Mouse (Mus musculus) thymus, postnatal 14 days (tissue): ENCODE results near the gene Cacng4.

Experiments
- DNase-seq: peaks from one replicate; pipeline ENCODE4 v3.0.0; 2021

Cacng4 gene

GRCm38 (mm10) chr11:107794547-107795269 lies at the start of gene Cacng4:
Gene Cacng4, minus strand, starts transcription at chr11:107794557.
- peak; percentile 74 for DNase-seq

DNA sequence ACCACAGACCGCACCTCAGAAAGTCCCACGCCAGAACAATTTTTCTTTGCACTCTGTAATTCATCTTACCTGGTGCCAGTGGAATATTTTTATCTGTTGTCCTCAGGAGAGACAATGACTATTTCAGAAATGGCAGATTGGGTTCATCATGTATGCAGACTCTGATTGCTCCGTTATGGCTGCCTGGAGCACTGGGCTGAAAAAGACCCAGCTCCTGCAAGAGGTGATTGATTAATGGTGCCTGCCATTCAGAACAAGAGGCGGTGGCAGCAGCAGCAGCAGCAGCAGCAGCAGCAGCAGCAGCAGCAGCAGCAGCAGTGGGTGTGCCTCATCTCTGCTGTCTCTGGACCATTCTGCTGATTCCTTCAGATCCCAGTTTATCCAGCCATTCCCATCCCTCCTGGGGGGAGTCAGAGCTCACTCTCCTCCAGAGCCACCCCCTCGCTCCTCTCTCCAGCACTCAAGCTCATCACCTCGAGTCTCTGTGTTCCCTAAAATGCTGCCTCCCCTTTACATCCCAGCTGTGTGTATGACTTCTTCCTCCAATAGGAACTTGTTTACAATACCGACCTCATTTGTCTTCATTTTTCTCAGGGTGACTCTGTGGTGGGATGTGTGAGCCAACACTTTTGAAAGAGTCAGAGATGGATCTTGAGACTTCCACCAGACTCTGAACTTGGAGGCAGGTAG lies 39.1 kb upstream of the Cacng4 start:
- no peak for DNase-seq

DNA sequence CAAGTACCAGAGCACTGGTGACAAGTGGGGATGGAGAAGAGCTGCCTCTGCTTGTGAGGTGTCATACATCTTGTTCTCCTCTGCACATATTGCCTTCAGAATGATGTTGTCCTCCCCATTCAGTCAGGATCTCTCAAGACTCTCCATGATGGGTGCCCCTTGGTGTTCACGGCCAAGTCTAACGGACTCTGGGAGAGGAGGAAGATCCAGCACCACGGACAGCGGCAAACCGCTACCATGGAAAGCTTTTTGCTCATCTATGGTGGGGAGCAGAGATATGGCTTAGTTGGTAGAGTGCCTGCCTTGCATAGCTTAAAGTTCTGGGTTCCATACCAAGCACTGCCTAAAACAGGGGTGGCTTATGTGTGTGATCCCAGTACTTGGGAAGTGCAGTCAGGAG lies 22.8 kb upstream of the Cacng4 start:
- no peak for DNase-seq

- DNase-seq: no peak
Observed at GRCm38 (mm10) chr11:107812941-107813648, 18.7 kb upstream of the Cacng4 start.

DNA sequence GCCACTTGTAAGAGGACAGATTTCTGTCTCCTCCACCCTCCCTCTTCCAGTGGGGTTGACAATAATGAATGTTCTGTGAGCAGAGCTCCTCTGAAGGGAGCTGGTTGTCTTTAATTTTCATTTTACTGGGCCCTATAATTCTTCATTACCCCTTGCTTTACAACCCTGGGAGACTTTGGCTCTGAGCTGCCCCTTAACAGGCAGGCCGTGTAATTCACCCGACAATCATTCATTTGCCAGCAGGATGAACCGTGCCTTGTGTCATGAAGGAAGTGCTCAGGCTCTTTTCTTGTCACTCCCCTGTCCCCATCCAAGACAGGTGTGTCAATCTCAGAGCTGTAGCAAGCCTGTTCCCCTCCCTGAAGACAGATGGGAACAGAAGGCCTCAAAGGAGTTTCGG lies 18.1 kb upstream of the Cacng4 start:
- DNase-seq: no peak

DNA sequence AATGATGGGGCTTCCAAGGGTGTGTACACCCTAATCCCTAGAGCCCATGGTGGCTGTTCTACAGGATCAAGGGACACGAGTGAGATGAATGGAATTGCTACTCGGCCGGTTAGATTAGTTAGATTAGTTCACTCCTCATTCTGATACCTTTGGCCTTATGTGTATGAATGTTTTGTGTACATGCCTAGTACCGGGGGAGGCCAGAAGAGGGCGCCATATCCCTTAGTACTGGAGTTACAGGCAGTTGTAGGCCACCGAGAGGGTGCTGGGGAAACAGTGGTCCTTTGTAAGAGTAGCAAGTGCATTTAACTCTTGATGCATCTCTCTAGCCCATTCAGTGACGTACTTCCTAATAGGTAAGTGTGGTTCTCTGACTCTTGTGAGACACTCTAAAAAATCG lies 14.2 kb upstream of the Cacng4 start:
- peak; percentile 69 for DNase-seq

- no peak for DNase-seq
Observed at GRCm38 (mm10) chr11:107806058-107806457, 11.7 kb upstream of the Cacng4 start.

- no peak for DNase-seq
Observed at GRCm38 (mm10) chr11:107801946-107802345, 7.6 kb upstream of the Cacng4 start.

DNA sequence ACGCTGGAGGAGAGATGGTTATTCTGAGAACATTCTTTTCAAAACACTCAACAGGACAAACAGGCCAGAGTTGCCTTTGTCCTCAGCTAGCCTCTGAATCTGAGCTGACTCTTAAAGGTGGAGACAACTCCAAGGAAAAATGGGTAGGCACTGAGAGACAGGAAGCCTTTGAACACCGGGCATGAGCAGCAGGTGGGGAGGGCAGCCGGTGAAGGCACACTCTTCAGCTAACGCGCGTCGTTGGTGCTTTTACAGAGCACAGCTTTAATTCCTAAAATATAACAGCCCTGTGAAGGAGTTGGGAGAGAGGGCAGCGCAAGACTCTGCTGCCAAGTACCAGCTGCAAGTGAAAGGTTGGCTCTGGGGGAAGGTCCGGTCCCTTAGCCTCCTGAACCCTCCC lies 5.0 kb upstream of the Cacng4 start:
- peak; percentile 57 for DNase-seq

GRCm38 (mm10) chr11:107796346-107796745 lies 2.0 kb upstream of the Cacng4 start:
- peak; percentile 63 for DNase-seq

- DNase-seq: no peak
Observed at GRCm38 (mm10) chr11:107795384-107796035, 1.2 kb upstream of the Cacng4 start.

DNA sequence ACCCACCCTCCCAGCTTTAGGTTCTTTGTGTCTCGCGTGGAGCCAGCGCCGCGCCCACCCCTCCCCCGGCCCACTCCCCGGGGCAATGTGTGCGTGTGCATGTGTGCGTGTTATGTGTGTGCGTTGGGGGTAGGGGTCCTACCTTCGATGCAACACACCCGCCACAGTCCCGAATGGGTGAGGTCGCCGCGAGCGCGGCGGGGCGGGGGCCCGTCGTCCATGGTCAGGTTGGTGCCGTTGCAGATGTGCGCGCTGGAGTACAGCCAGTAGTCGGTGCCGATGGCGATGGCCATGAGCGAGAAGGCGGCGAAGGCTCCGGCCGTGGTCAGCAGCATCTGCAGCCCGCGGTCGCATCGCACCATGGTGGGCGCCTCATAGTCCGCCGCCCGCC lies 259 bp downstream of the Cacng4 start:
- DNase-seq: peak; percentile 45

GRCm38 (mm10) chr11:107793200-107794102 lies 906 bp downstream of the Cacng4 start:
- DNase-seq: peak; percentile 81

DNA sequence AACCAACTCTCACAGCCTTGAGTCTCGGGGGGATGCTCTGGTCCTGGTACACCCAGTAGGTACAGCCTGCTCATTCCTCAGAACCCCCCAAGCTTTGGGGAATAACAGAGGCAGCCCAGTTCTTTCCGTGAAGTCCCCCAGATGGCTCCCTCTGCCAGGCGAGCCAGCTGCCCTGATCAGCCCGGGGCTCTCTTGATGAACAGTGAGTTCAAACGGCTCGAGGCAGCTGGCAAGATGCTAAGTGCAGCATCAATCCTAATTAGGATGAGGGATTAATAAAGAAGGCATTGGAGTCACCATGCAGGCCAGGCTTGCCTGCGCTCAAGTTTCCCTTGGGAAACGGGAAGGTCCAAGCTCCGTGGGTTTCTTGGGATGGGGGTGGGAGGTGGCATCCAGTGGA lies 2.2 kb downstream of the Cacng4 start:
- peak; percentile 20 for DNase-seq

- no peak for DNase-seq
Observed at GRCm38 (mm10) chr11:107785761-107786160, 8.6 kb downstream of the Cacng4 start.

GRCm38 (mm10) chr11:107785288-107785687 lies 9.1 kb downstream of the Cacng4 start:
- no peak for DNase-seq

DNA sequence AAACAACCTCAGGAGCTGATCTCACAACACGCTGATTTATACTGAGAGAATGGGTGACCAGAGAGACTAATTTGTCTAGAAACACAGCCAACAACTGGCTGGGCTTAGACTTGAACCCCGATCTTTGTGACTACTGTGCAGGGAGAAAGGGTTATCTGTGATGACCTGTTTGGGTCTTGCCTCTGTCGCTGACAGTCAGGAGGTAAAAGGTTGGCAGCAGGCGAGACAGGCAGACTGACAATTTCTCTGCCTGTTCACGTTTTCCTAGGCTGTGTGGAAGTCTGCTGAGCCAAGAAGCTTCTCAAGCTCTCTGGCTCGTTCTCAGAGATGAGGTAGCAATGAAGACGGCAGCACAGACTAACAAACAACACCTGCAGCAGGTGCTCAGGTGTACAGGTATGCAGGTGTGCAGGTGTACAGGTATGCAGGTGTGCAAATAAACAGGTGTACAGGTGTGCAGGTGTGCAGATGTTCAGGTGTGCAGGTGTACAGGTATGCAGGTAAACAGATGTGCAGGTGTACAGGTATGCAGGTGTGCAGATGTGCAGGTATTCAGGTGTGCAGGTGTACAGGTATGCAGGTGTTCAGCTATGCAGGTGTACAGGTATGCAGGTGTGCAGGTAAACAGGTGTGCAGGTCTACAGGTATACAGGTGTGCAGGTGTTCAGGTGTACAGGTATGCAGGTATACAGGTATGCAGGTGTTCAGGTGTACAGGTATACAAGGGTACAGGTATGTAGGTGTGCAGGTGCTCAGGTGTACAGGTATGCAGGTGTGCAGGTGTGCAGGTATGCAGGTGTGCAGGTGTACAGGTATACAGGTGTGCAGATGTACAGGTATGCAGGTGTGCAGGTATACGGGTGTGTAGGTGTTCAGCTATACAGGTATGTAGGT lies 10.2 kb downstream of the Cacng4 start:
- no peak for DNase-seq

DNA sequence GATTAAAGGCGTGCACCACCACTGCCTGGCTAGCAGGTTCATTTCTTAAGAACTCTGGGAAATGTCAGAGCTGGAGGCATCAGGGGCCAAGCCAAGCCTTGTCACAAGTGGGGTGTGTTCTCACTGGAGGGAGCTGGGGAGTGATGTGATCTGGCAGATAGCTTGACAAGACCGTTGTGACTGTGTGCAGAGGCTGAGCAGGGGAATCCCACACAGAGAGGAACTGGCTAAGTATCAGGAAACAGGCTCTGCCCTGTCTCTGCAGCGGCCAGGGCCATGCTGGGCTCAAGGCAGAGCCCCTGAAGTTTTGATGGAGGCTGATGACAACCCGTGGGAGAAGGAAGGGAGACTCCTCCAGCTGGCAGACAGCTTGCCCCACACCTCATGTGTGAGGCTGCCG lies 11.8 kb downstream of the Cacng4 start:
- DNase-seq: no peak

DNA sequence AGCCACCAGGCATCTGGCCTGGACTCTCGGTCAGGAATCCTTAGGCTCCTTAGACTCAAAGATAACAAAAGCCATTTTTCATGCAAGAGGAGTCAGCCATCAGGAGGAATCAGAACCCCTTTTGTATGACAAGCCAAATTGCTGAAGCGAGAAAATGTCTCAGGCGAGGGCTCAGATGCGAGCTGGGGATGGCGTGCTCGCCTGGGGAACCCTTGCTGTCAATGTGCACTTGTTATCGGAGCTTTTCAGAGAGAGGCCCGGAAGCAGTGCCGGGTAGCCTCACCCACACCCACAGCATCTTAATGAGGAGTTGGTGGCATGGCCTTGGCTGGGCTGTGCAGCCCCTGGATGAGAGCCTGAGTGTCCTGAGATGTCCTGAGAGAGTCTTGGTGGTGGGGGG lies 15.5 kb downstream of the Cacng4 start:
- no peak for DNase-seq

GRCm38 (mm10) chr11:107777487-107777886 lies 16.9 kb downstream of the Cacng4 start:
- no peak for DNase-seq

- no peak for DNase-seq
Observed at GRCm38 (mm10) chr11:107773312-107773711, 21.0 kb downstream of the Cacng4 start.
